Mouse (Mus musculus): ENCODE measurements around the gene Hps3.
"Not testable (repeated sequence)": the region's sequence is repeated elsewhere in the genome, so short reads cannot be mapped to it uniquely, and the experiment has no call there.

The Hps3 gene

DNA sequence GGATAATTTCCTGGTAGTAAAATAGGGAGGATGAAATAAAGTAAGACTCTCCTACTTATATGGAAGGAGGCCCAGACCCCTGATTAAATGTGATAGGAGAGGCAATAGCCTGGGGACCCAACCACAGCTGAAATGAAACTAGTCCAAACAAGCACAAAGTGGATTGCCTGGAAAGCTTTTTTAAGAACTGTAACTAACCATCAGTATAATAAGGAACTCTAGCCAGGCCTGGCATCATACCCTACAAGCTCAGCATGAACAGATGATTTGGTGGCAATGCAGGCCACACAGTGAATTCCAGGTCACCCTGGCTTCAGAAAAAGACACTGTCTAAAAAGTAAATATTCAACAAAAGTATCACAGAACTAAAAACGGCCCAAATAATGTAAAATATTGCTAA, 29.5 kb downstream of the Hps3 start:
- DNase-seq: peak; percentile 49

GRCm38 (mm10) chr3:20004422-20004821, 30.7 kb downstream of the Hps3 start:
- no peak for DNase-seq

- DNase-seq: no peak
These were observed 32.3 kb downstream of the Hps3 start for GRCm38 (mm10) chr3:20002786-20003185.

DNA sequence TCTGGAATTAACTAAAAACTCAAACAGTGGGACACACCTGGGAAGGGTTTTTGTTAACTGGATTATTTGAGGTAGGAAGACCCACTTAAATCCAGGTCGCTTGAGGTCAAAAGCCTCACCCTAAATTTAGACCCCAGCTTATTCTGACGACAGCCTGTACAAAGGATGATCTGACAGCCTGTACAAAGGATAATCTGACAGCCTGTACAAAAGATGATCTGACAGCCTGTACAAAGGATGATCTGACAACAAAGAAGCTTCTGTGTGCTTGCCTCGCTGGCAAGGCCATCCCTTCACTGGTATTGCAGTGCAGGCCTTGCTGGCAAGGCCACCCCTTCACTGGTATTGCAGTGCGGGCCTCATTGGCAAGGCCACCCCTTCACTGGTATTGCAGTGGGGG, 34.3 kb downstream of the Hps3 start:
- DNase-seq: no peak

DNA sequence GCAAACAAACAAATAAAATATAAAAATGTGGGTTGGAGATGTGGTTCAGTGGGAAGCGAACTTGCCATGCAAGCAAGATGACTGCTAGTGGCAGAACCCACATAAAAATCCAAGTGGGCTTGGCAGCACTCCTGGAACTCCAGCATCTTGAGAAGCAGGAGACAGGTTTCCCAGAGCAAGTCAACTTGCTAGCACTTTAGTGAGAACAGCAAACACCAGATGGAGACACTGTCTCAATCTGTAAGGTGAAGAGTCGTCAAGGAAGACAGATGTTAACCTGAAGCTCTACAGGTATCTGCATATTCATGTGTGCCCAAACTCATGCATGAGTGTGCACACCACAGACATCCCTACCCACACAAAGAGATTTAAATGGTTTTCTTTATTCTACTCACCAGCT, 35.6 kb downstream of the Hps3 start:
- DNase-seq: no peak

DNA sequence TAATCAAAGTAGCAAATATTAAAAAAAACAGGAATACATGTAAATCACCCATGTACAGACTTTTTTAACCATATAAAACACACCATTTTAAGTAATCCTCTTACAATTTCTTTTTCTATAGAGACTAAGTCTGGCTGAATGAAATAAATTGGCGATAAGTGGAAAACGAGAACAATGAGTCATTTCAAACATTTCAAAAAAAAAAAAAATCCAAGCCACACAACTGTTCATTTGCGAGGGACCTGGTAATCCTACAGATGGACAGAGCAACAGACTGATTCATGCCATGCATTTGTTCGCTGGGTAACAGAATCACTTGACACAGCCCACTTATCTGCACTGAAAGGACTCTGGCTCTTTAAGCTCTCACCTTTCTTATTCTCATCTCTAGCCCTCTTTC, 42.7 kb downstream of the Hps3 start:
- DNase-seq: no peak

- no peak for DNase-seq
These were observed 45.1 kb downstream of the Hps3 start for GRCm38 (mm10) chr3:19990031-19990430.

GRCm38 (mm10) chr3:19986123-19986522, 49.0 kb downstream of the Hps3 start:
- DNase-seq: no peak

- no peak for DNase-seq
These were observed 52.3 kb downstream of the Hps3 start for GRCm38 (mm10) chr3:19982846-19983245.

DNA sequence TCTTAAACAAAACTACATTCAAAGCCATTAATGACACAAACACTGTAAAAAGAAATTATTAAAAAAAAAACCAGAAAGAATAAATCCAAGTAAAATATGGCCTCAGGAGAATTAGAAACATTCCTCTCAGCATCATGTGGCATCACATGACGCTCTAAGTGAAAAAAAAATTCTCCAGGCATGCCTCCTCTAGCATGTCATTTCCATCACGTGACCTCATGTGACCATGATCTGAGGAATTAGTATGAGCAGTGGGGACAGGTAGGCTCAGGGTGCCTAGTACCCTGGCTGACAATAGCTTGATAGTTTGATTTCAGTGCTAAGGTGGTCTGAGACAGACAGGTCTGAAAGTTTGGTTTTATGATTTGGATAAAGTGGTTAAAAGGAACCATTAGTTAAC, 54.0 kb downstream of the Hps3 start:
- DNase-seq: no peak

DNA sequence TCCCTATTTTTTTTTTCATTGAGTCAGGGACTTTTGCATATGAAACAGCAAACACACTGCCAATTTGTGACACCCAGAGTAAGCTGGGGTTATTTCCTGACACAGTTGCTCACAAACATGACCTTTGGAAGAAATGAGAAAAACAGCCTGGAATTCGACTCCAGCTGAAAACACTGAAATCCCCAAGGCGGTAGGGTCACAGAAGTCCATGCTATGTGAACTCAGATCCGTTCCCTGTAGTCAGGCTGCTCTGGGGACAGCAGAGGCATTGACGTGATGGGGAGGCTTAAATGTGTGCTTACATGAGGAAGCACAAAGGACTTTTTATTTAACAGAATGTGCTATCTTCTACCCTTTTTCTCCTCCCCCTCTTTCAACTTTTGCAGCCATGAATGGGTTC, 56.6 kb downstream of the Hps3 start:
- no peak for DNase-seq

GRCm38 (mm10) chr3:19966072-19966471, 69.0 kb downstream of the Hps3 start:
- no peak for DNase-seq

DNA sequence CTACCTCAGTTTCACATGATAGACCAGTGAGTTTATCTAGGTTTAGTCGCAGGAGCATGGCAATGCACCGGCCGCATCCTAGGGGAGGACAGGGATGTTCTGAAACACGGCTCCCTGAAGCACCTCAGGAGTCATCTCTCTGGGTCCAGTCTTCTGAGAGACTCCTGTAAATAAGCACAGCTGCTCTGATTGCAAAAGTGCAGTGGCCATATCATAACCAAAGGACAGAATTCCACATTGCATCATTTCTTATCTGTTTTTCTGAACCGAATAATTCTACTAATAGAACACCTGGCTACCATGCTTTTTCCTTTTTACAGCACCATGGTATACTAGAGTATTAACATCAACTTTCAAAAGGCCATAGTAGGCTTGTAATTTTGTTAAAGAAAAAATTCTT, 69.9 kb downstream of the Hps3 start:
- no peak for DNase-seq

GRCm38 (mm10) chr3:19964625-19965188, 70.4 kb downstream of the Hps3 start:
- DNase-seq: no peak

GRCm38 (mm10) chr3:19962769-19963513, 72.2 kb downstream of the Hps3 start:
- no peak for DNase-seq

GRCm38 (mm10) chr3:19961341-19961740, 73.8 kb downstream of the Hps3 start:
- DNase-seq: no peak

GRCm38 (mm10) chr3:19960570-19961114, 74.5 kb downstream of the Hps3 start:
- DNase-seq: no peak

GRCm38 (mm10) chr3:19958983-19959382, 76.1 kb downstream of the Hps3 start:
- DNase-seq: no peak

DNA sequence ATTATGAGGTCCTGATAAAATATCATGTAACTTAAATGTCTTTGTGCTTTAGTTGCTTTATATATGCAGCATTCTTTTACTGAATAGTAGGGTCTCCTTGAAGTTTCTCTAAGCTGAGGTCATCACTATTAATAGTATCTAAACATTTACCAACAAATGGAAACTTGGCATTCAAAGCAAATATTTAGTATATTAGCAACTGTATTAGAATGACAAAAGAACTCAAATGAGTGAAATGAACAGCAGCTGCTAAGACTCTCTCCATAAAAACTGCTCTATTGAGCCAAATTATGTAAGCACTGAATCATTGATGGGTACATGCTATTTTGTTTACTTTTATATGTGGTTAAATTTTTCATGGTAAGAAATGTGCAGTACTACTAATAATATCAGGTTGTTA, 77.1 kb downstream of the Hps3 start:
- DNase-seq: no peak

DNA sequence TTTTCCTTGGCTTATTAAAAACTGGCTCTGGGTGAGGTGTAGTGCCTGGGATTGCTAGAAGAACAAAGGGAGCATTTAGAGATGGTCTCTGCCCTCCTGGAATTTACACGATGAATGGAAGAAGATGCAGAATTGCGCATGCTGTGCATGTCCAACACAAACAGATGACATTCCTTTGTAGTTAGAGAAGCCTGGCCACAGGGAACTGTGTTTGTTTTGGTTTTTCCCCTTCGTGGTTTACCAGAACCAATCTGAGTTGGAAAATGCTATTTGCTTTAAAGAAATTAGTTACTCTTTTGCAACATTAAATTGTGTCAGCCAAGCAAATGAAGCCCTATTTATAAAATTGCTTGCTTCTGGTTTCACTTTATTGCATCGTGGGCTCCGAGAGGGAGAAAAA, 78.2 kb downstream of the Hps3 start, which contains the start of gene Cp:
Cp (plus strand) TSS at position 170 of the 400 bp plus-strand sequence.
- DNase-seq: no peak

DNA sequence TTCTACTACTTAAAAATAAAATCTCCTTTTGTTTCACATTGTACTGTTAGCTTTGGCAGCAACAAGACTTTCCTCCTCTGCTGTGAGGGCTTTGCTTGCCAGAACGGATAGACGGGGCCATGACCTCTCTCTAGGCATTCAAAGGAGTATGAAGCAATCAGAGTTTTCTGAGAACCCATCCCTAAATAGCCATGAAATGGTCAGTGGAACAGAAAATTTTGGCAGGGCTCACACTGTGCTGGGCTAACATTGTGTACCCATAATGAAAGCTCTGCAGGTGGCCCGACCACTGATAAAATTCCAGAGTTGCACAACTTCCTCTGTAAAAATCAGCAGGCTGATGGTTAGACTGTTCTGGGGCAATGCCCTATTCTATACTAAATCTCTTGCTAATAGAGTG, 81.2 kb downstream of the Hps3 start:
- peak; percentile 9 for DNase-seq

GRCm38 (mm10) chr3:19953425-19953824, 81.7 kb downstream of the Hps3 start:
- no peak for DNase-seq

GRCm38 (mm10) chr3:19949401-19949800, 85.7 kb downstream of the Hps3 start:
- DNase-seq: not testable (repeated sequence)

- DNase-seq: no peak
These were observed 86.6 kb downstream of the Hps3 start for GRCm38 (mm10) chr3:19948552-19948951.
